ENCODE assay signal across 8 mouse cellular contexts in genomic region chr2:35621796-35622195, GRCm38 (mm10).
DNase-seq lines count a peak whose midpoint lies in the region.

No protein-coding gene starts in this region.

- peak; percentile 89 for DNase-seq in left cerebral cortex, postnatal 4 days
- no peak for DNase-seq in left cerebral cortex, adult 11 months (ENCODE audit: low spot score)
- peak; percentile 60 to 77 for DNase-seq in cerebellum, postnatal 4 days (ENCODE audit: low spot score in 2 of 2)
- peak; percentile 68 to 79 for DNase-seq in heart, adult 18-20 months
- peak; percentile 59 for DNase-seq in kidney, adult 11 months
- DNase-seq in lung, adult 18-20 months, result peak; percentile 73 to 77
- peak; percentile 58 for DNase-seq in ovary, adult 18-20 months (ENCODE audit: low spot score)
- no peak for DNase-seq in layer of hippocampus, adult 9-11 months

- intact Hi-C loops in left cerebral cortex, postnatal 4 days (cut with DNase I), result no loop called here

Comparison
In these comparisons a context has a peak if more than half of its experiments do, and no peak if none do; other contexts are left out.
1. DNase-seq: peak in left cerebral cortex, postnatal 4 days (single experiment), cerebellum, postnatal 4 days (2 of 2), heart, adult 18-20 months (2 of 2), kidney, adult 11 months (single experiment), lung, adult 18-20 months (2 of 2) and ovary, adult 18-20 months (single experiment); none in left cerebral cortex, adult 11 months (single experiment) and layer of hippocampus, adult 9-11 months (single experiment).